In the genomic region with DNA sequence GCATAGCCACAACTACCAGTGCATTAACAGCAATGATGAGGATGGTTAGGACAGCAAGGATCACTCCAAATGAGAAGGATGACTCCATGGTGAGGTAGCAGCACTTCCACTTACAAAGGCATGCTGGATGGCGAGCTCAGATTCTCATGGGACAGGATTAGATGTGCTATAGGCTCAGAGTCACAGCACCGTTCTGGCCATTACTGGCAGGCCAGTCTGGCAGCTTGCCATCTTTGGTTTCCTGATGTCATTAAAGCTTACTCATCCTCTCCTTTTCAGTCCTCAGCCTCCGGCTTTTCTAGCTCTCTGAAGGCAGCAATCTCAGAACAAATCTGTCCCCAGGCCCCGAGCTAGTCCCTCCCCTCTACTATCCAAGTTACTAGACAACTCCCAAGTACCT, we compare ENCODE assay signal across 23 mouse cellular contexts. TPM values are rescaled to one million over a fixed set of nuclear protein-coding genes. Genes with fewer than 3 reads are reported as not detected.
DNase-seq lines count a peak whose midpoint lies in the region; ATAC-seq lines count a peak whose summit lies in the region.
"Had no signal": no experiment of that assay in that cellular context is flagged by ENCODE, and none has a peak within 500 bp of the region (broad histone marks: within the 10 kb centered on the region; RNA-seq: fewer than 3 reads in every experiment).

Gene Gpr119 (minus strand): TSS at position 308 of the 400 bp plus-strand sequence.

- DNase-seq in gastrocnemius, postnatal 10 days, result peak; percentile 6
- no peak for DNase-seq in gastrocnemius, adult 18-20 months (ENCODE audit: low spot score)
- peak; percentile 11 for DNase-seq in Muller cell, postnatal 12 days (ENCODE audit: inconsistent ontology term)
- DNase-seq in adrenal gland, postnatal 25 days, result peak; percentile 60
- no peak for DNase-seq in kidney, adult 8-10 months
- DNase-seq in spleen, postnatal 10 days (ENCODE audit: low spot score in 2 of 2), result no peak
- DNase-seq: B cell, adult 2 months; cerebellum, adult 18-20 months; thymus, postnatal 14 days had no signal

- no peak for ATAC-seq in megakaryocyte, adult 5-6 weeks (ENCODE audit: poor library complexity, severe bottlenecking)
- ATAC-seq: intestine, embryonic 16.5 days; liver, embryonic 12.5 days; midbrain, embryonic 13.5 days had no signal

- no peaks in the 10 kb centered on the region for H3K36me3 ChIP-seq in megakaryocyte, embryonic 14.5 days (replicated peaks; ENCODE audit: low read length)
- H3K36me3 ChIP-seq: embryonic facial prominence, embryonic 15.5 days; forebrain, embryonic 12.5 days; hindbrain, embryonic 12.5 days; limb, embryonic 10.5 days; liver, embryonic 12.5 days; midbrain, embryonic 13.5 days; neural tube, embryonic 12.5 days; stomach, embryonic 15.5 days had no signal

- H3K4me3 ChIP-seq in megakaryocyte, embryonic 14.5 days (replicated peaks), result peak within 1 kb of the TSS; percentile 2
- H3K4me3 ChIP-seq: embryonic facial prominence, embryonic 15.5 days; forebrain, embryonic 12.5 days; hindbrain, embryonic 12.5 days; limb, embryonic 10.5 days; liver, embryonic 12.5 days; midbrain, embryonic 13.5 days; neural tube, embryonic 12.5 days; stomach, embryonic 15.5 days had no signal

- H3K4me1 ChIP-seq in megakaryocyte, embryonic 14.5 days, result peaks cover 6% of the 10 kb centered on the region; the same call in 1 of the 2 replicates
- H3K4me1 ChIP-seq: embryonic facial prominence, embryonic 15.5 days; forebrain, embryonic 12.5 days; hindbrain, embryonic 12.5 days; limb, embryonic 10.5 days; liver, embryonic 12.5 days; midbrain, embryonic 13.5 days; neural tube, embryonic 12.5 days; stomach, embryonic 15.5 days had no signal

- peaks cover 18% of the 10 kb centered on the region for H3K27me3 ChIP-seq in megakaryocyte, embryonic 14.5 days (replicated peaks)
- H3K27me3 ChIP-seq: embryonic facial prominence, embryonic 15.5 days; forebrain, embryonic 12.5 days; hindbrain, embryonic 12.5 days; liver, embryonic 12.5 days; midbrain, embryonic 13.5 days; neural tube, embryonic 12.5 days; stomach, embryonic 15.5 days had no signal

- no peaks in the 10 kb centered on the region for H3K9me3 ChIP-seq in megakaryocyte, embryonic 14.5 days
- H3K9me3 ChIP-seq: embryonic facial prominence, embryonic 15.5 days; forebrain, embryonic 12.5 days; hindbrain, embryonic 12.5 days; limb, embryonic 10.5 days; liver, embryonic 12.5 days; midbrain, embryonic 13.5 days; neural tube, embryonic 12.5 days; stomach, embryonic 15.5 days had no signal

RNA-seq across cellular contexts. Expression of gene Gpr119, which starts in this region (rescaled TPM):
- not detected for total RNA-seq in gastrocnemius, postnatal 10 days (2021)
- not detected for total RNA-seq in gastrocnemius, adult 18-20 months (2021)
- polyA plus RNA-seq in megakaryocyte, embryonic 14.5 days (2012; ENCODE audit: insufficient read depth, low replicate concordance), result not detected in 2 replicates
- 0.18 TPM in 1 of 2 replicates, not detected in the other for total RNA-seq in megakaryocyte, adult 5-6 weeks (2015)
- not detected in 2 replicates for total RNA-seq in megakaryocyte, adult 5-6 weeks (2017)
- total RNA-seq in adrenal gland, postnatal 25 days (2021), result 0.18 TPM in 1 of 2 replicates, not detected in the other
- total RNA-seq: granulocyte monocyte progenitor cell, adult 5-6 weeks; layer of hippocampus, postnatal 14 days had no signal
- polyA plus RNA-seq: embryonic facial prominence, embryonic 15.5 days; forebrain, embryonic 12.5 days; heart, embryonic 16.5 days; hindbrain, embryonic 12.5 days; limb, embryonic 10.5 days; liver, embryonic 12.5 days; midbrain, embryonic 13.5 days had no signal

Comparison
In these comparisons a context has a peak if more than half of its experiments do, and no peak if none do; other contexts are left out.
1. Peak in DNase-seq in gastrocnemius, postnatal 10 days; RNA of the gene not detected or under 1 TPM.
2. Peak in DNase-seq in adrenal gland, postnatal 25 days; RNA of the gene not detected or under 1 TPM.